In the genomic region with DNA sequence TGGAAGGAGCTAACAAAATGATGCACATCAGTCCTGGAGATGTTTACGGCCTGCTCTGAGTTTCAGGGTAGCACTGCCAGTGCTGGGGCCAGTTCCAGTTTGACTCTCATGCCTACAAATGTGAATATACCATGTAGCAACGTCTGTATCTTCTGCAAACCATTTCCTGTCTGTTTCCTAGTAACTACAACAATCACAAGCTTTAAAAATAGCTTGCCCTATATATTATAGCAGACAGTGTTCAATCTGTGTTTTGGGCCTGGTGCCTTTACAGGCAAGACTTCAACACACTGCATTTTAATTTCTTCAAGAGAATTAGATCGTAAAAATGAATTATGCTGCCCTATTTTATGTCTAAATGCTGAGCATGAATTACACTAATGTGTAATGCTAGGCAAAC, we compare ENCODE assay signal across 22 mouse cellular contexts.
DNase-seq lines count a peak whose midpoint lies in the region; ATAC-seq lines count a peak whose summit lies in the region.
"Had no signal": no experiment of that assay in that cellular context is flagged by ENCODE, and none has a peak within 500 bp of the region (broad histone marks: within the 10 kb centered on the region; RNA-seq: fewer than 3 reads in every experiment).

No protein-coding gene starts in this region.

- peaks cover 8 to 21% of the 10 kb centered on the region in 2 experiments for H3K4me1 ChIP-seq in heart, embryonic 14.5 days (ENCODE audit: control insufficient read depth in 2 of 2, insufficient read depth in 2 of 2, low read length in 2 of 2)

- no peaks in the 10 kb centered on the region for H3K9me3 ChIP-seq in heart, embryonic 14.5 days (ENCODE audit: control insufficient read depth, low read length)
- H3K9me3 ChIP-seq: forebrain, embryonic 15.5 days; hindbrain, embryonic 15.5 days; midbrain, embryonic 12.5 days had no signal

- H3K27me3 ChIP-seq in heart, embryonic 14.5 days (ENCODE audit: control insufficient read depth, insufficient read depth, low read length), result no peaks in the 10 kb centered on the region
- H3K27me3 ChIP-seq: forebrain, embryonic 15.5 days; hindbrain, embryonic 15.5 days; midbrain, embryonic 12.5 days had no signal

- peaks cover 9% of the 10 kb centered on the region for H3K36me3 ChIP-seq in heart, embryonic 14.5 days (ENCODE audit: control insufficient read depth, insufficient read depth, low read length)
- H3K36me3 ChIP-seq: hindbrain, embryonic 15.5 days; midbrain, embryonic 12.5 days had no signal

- WGBS in heart, embryonic 14.5 days, result 61% methylated on average over 3 of the region's 3 CpGs

- 0 out of 2 replicates have a peak overlapping the region, but pooled peaks have one; percentile 11 for H3K9ac ChIP-seq in heart, embryonic 14.5 days (ENCODE audit: low read length)
- H3K9ac ChIP-seq: forebrain, embryonic 15.5 days; hindbrain, embryonic 15.5 days; midbrain, embryonic 12.5 days had no signal

- no peak for DNase-seq in heart, postnatal 25 days (ENCODE audit: low spot score)
- peak; percentile 16 for DNase-seq in A20 (ENCODE audit: low read depth, low spot score)
- DNase-seq in layer of hippocampus, postnatal 10 days (ENCODE audit: low spot score in 2 of 2), result no peak
- DNase-seq in cerebellum, adult 18-20 months, result no peak
- DNase-seq: adrenal gland, adult 2 months; cerebellum, postnatal 25 days; gastrocnemius, postnatal 14 days; heart, postnatal 10 days; kidney, adult 8-10 months; kidney, postnatal 4 days; layer of hippocampus, postnatal 36 days; liver; lung, adult 2 months; lung, postnatal 36 days; retina, postnatal 1 day had no signal

- no peak for ATAC-seq in heart, embryonic 14.5 days (ENCODE audit: insufficient number of reproducible peaks, insufficient read depth, low FRiP score, low read depth)
- peak; percentile 85 for ATAC-seq in activated CD4-positive, CD25-positive, alpha-beta regulatory T cell, adult 4 months
- 0 out of 2 replicates have a peak, but pooled peaks have one; percentile 22 for ATAC-seq in monocyte, adult 5-6 weeks (replicated peaks; ENCODE audit: insufficient number of reproducible peaks, low FRiP score, low TSS enrichment, poor library complexity, severe bottlenecking)
- no peak for ATAC-seq in erythroblast, adult 5-6 weeks (replicated peaks; ENCODE audit: low FRiP score, poor library complexity, severe bottlenecking)
- ATAC-seq: forebrain, embryonic 15.5 days had no signal

- H3K27ac ChIP-seq in heart, embryonic 14.5 days (replicated peaks in 1 of 2; ENCODE audit: control insufficient read depth in 1 of 2, insufficient read depth in 1 of 2, low read depth in 2 of 2, low read length in 2 of 2), result no peak overlapping the region
- H3K27ac ChIP-seq: forebrain, embryonic 15.5 days; hindbrain, embryonic 15.5 days; midbrain, embryonic 12.5 days had no signal

- no peak overlapping the region for H3K4me3 ChIP-seq in heart, embryonic 14.5 days (ENCODE audit: control insufficient read depth in 1 of 2, insufficient read depth in 1 of 2, low read depth in 1 of 2, low read length in 2 of 2)
- H3K4me3 ChIP-seq: forebrain, embryonic 15.5 days; hindbrain, embryonic 15.5 days; midbrain, embryonic 12.5 days had no signal

- intact Hi-C loops in heart, postnatal 25 days (cut with DNase I), result no loop called here

- no peak overlapping the region for H3K4me2 ChIP-seq in heart, embryonic 14.5 days (ENCODE audit: low read length)
- H3K4me2 ChIP-seq: forebrain, embryonic 15.5 days; hindbrain, embryonic 15.5 days; midbrain, embryonic 12.5 days had no signal

Comparison
In these comparisons a context has a peak if more than half of its experiments do, and no peak if none do; other contexts are left out.
1. ATAC-seq: peak in activated CD4-positive, CD25-positive, alpha-beta regulatory T cell, adult 4 months (single experiment) and monocyte, adult 5-6 weeks (single experiment); none in heart, embryonic 14.5 days (single experiment) and erythroblast, adult 5-6 weeks (single experiment).